Mouse (Mus musculus): ENCODE results near the gene Gm42906. TPM values are rescaled to one million over a fixed set of nuclear protein-coding genes. Genes with fewer than 3 reads are reported as not detected.

Gm42906 gene
- polyA plus RNA-seq, 1 experiment from 2014 or later: not detected

DNA sequence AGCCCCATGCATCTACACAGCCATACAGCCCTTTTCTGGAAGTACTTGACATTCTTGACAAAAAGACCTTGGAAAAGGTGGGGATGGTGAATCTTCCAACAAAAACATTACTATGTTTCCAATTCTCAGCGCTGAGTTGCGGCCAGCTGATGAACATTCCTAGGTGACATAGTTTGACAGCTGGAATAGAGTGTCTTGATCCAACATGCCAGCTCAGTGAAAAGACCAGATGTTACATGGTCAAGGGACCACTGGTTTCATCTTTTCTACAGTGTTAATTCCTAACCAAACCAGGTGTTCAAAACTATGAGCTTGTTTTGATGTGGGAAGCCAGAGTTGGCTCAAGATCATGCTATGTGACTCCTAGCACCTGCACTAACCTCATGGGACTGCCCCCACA lies 48.8 kb downstream of the Gm42906 start:
- Histone ChIP-seq H3K4me3 (ENCODE audit: low read depth, low read length) (no peak overlapping the region), H3K4me1 (replicated peaks; ENCODE audit: control insufficient read depth, insufficient read depth, low read length) (no peaks in the 10 kb centered on the region), H3K4me2 (replicated peaks; ENCODE audit: low read depth) (no peak overlapping the region), H3K9me3 (ENCODE audit: control insufficient read depth) (no peaks in the 10 kb centered on the region), H3K9ac (ENCODE audit: low read depth, low read length) (no peak overlapping the region), H3K27ac (ENCODE audit: low read depth, low read length) (no peak overlapping the region), H3K27me3 (replicated peaks; ENCODE audit: control insufficient read depth, insufficient read depth, low read length) (no peaks in the 10 kb centered on the region), H3K36me3 (ENCODE audit: control insufficient read depth, insufficient read depth) (no peaks in the 10 kb centered on the region)
- 94% methylated on average over 2 of the region's 2 CpGs for WGBS
- ATAC-seq: no peak
- no peak for TF ChIP-seq CTCF (IDR thresholded peaks at IDR 0.05; ENCODE audit: low read depth)

DNA sequence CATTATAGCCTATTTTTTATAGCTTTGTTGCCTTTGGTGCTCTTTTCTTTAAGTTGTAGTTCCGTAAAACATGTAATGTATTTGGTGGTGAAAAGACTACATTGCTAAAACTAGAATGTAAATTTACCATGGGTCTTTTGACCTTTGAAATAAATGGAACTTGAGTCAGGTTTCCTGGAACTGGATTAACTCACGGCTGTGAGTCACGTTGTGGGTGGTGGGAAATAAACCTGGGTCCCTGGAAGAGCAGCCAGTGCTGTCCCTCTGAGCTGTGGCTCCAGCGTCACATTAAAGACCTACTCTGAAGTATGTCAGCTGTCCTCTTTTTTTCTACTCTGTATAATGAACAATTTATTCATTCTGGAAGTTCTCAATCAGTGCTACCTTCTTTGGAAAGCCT lies 51.0 kb downstream of the Gm42906 start:
- ATAC-seq: no peak
- no peaks in the 10 kb centered on the region for H3K4me1 ChIP-seq (replicated peaks; ENCODE audit: control insufficient read depth, insufficient read depth, low read length)
- H3K27me3 ChIP-seq (replicated peaks; ENCODE audit: control insufficient read depth, insufficient read depth, low read length): no peaks in the 10 kb centered on the region
- H3K36me3 ChIP-seq (ENCODE audit: control insufficient read depth, insufficient read depth): no peaks in the 10 kb centered on the region
- H3K27ac ChIP-seq (ENCODE audit: low read depth, low read length): no peak overlapping the region
- 63% methylated on average over 4 of the region's 4 CpGs for WGBS
- TF ChIP-seq CTCF (IDR thresholded peaks at IDR 0.05; ENCODE audit: low read depth): no peak
- H3K4me2 ChIP-seq (replicated peaks; ENCODE audit: low read depth): no peak overlapping the region
- H3K9me3 ChIP-seq (ENCODE audit: control insufficient read depth): no peaks in the 10 kb centered on the region
- H3K4me3 ChIP-seq (ENCODE audit: low read depth, low read length): no peak overlapping the region
- H3K9ac ChIP-seq (ENCODE audit: low read depth, low read length): no peak overlapping the region

- no peaks in the 10 kb centered on the region for H3K36me3 ChIP-seq (ENCODE audit: control insufficient read depth, insufficient read depth)
- H3K4me1 ChIP-seq (replicated peaks; ENCODE audit: control insufficient read depth, insufficient read depth, low read length): no peaks in the 10 kb centered on the region
- no peaks in the 10 kb centered on the region for H3K9me3 ChIP-seq (ENCODE audit: control insufficient read depth)
- ATAC-seq: no peak
- WGBS: 55% methylated on average over 2 of the region's 2 CpGs
- no peak overlapping the region for H3K4me3 ChIP-seq (ENCODE audit: low read depth, low read length)
- no peak overlapping the region for H3K27ac ChIP-seq (ENCODE audit: low read depth, low read length)
- no peak overlapping the region for H3K9ac ChIP-seq (ENCODE audit: low read depth, low read length)
- H3K4me2 ChIP-seq (replicated peaks; ENCODE audit: low read depth): no peak overlapping the region
- H3K27me3 ChIP-seq (replicated peaks; ENCODE audit: control insufficient read depth, insufficient read depth, low read length): no peaks in the 10 kb centered on the region
- no peak for TF ChIP-seq CTCF (IDR thresholded peaks at IDR 0.05; ENCODE audit: low read depth)
These were observed 53.1 kb downstream of the Gm42906 start for GRCm38 (mm10) chr5:151374825-151375224.

- Histone ChIP-seq H3K4me3 (ENCODE audit: low read depth, low read length) (no peak overlapping the region), H3K4me2 (replicated peaks; ENCODE audit: low read depth) (no peak overlapping the region), H3K27me3 (replicated peaks; ENCODE audit: control insufficient read depth, insufficient read depth, low read length) (no peaks in the 10 kb centered on the region), H3K36me3 (ENCODE audit: control insufficient read depth, insufficient read depth) (no peaks in the 10 kb centered on the region), H3K9me3 (ENCODE audit: control insufficient read depth) (no peaks in the 10 kb centered on the region), H3K9ac (ENCODE audit: low read depth, low read length) (no peak overlapping the region), H3K27ac (ENCODE audit: low read depth, low read length) (no peak overlapping the region), H3K4me1 (replicated peaks; ENCODE audit: control insufficient read depth, insufficient read depth, low read length) (no peaks in the 10 kb centered on the region; the same call in 1 of the 2 replicates)
- TF ChIP-seq CTCF (IDR thresholded peaks at IDR 0.05; ENCODE audit: low read depth): no peak
- WGBS: 87% methylated on average over 2 of the region's 2 CpGs
- ATAC-seq: no peak
These were observed 56.8 kb downstream of the Gm42906 start for GRCm38 (mm10) chr5:151371130-151371529.

DNA sequence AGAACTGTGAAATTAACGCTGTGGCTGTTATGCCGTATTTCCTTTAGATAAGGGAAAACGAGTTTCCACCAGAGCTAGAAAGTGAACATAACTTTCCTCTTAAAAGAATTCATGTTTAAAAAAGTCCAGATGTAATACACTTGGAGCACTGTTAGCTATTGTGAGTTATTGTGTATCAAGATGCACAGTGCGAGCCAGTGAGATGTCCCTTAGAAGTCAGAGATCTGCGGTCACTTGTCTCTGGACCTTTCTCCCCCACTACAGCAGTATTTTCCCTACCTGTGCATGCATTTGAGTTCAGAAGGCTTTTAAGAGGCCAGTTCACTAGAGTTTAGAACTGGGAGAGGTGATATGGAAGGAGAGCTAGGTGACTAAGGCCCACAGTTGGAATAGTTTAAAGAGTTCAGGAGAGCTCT lies 58.6 kb downstream of the Gm42906 start:
- 24% methylated on average over 5 of the region's 5 CpGs for WGBS

DNA sequence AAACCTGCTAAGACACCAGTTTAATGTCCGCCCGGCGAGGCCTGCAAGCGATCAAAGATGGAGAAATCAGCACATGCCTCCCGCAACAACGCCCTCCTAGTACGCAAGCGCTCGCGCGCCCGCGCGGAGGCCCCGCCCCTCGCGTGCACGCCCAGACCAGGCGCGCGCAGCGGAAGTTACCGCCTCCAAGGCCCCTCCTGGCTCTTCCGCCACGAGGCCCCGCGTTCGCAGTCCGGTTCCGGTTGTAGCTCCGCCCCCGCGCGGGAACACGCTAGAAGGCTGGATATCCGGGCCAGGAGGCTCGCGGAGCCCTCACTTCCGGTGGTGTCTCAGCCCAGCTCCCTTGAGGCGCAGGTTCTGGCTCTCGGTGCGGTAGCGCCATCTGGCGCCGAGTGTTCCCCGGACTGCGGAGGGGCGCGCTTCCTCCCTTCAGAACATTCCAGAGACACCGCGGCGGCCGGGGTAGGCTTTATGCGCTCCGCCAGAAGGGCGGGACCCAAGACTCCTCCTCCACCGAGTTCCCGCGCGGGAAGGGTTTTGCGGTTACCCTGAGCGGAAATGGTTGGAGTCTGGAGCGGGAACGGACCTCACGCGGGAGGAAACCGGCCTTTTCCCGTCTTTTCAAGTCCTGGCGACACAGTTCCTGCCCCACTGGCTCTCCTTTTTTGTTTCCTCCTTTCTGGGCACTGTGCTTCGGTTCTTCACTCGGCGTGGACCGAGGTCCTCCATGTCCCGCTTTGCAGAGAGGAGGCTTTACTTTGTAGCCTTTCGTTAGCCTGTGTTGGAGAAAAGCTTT lies 59.4 kb downstream of the Gm42906 start:
- no peaks in the 10 kb centered on the region for H3K9me3 ChIP-seq (ENCODE audit: control insufficient read depth)
- no peaks in the 10 kb centered on the region for H3K27me3 ChIP-seq (replicated peaks; ENCODE audit: control insufficient read depth, insufficient read depth, low read length)
- under 1% methylated on average over 74 of the region's 75 CpGs for WGBS
- H3K9ac ChIP-seq (ENCODE audit: low read depth, low read length): peak overlapping the region; percentile 52
- peak overlapping the region; percentile 78 for H3K4me2 ChIP-seq (replicated peaks; ENCODE audit: low read depth)
- H3K4me1 ChIP-seq (replicated peaks; ENCODE audit: control insufficient read depth, insufficient read depth, low read length): no peaks in the 10 kb centered on the region; the same call in 1 of the 2 replicates
- no peaks in the 10 kb centered on the region for H3K36me3 ChIP-seq (ENCODE audit: control insufficient read depth, insufficient read depth)
- peak overlapping the region; percentile 42 for H3K4me3 ChIP-seq (ENCODE audit: low read depth, low read length)
- peak; percentile 99 for ATAC-seq
- peak; percentile 99 for TF ChIP-seq CTCF (IDR thresholded peaks at IDR 0.05; ENCODE audit: low read depth)
- H3K27ac ChIP-seq (ENCODE audit: low read depth, low read length): peak overlapping the region; percentile 95

More for the DNA sequence above, 58.6 kb downstream of the Gm42906 start:
- Histone ChIP-seq H3K9ac (ENCODE audit: low read depth, low read length) (peak overlapping the region; percentile 35), H3K36me3 (ENCODE audit: control insufficient read depth, insufficient read depth) (no peaks in the 10 kb centered on the region), H3K9me3 (ENCODE audit: control insufficient read depth) (no peaks in the 10 kb centered on the region), H3K4me3 (ENCODE audit: low read depth, low read length) (peak overlapping the region; percentile 42), H3K27me3 (replicated peaks; ENCODE audit: control insufficient read depth, insufficient read depth, low read length) (no peaks in the 10 kb centered on the region), H3K4me2 (replicated peaks; ENCODE audit: low read depth) (peak overlapping the region; percentile 60), H3K4me1 (replicated peaks; ENCODE audit: control insufficient read depth, insufficient read depth, low read length) (no peaks in the 10 kb centered on the region; the same call in 1 of the 2 replicates), H3K27ac (ENCODE audit: low read depth, low read length) (peak overlapping the region; percentile 95)
- TF ChIP-seq CTCF (IDR thresholded peaks at IDR 0.05; ENCODE audit: low read depth): no peak
- ATAC-seq: no peak
